Mouse (Mus musculus) central nervous system, embryonic 14 days (tissue): Measurements from ENCODE around the gene Fam222a. TPM values are rescaled to one million over a fixed set of nuclear protein-coding genes. Genes with fewer than 3 reads are reported as not detected.

Experiments
- polyA plus RNA-seq: library from polyadenylated mRNA; depleted of rRNA; stranded (reverse); fragments of >200 nt; gene quantifications from 2 replicates; pipeline ENCODE4 v1.2.3, GENCODE M21; 2012; rRNA removed

Fam222a gene
- polyA plus RNA-seq: 9.7 and 11.7 TPM in 2 replicates

DNA sequence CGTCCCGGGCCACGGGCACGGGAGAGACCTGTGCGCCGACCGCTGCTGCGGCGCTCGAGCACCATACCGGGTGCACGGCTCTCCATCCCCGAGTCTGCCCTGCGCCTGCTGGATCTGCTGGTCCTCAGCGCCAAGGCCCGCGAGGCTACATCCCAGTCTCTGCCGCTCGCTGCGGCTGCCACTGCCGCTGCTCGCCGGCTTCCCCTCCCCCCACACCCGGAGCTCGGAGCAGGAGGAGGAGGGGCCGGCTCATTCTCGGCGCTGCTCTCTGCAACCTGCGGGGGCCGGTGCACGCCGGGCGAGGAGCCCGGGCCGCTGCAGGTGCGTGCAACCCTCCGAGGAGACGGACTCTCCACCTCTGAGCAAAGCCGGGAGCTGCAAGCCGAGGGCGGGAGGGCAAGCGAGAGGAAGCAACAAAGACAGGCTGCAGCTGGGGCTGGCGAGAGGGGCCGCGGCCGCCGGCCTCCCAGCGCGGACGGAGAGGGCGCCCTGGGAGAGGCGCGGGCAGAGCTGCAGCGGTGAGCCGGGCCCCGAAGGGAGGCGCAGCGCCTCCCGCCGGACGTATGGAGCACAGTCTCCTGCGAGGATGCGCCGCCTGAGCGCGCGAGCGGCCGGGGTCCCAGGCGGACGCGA is at the start of gene Fam222a:
Fam222a (plus strand) TSS at position 452 of the 633 bp plus-strand sequence.

DNA sequence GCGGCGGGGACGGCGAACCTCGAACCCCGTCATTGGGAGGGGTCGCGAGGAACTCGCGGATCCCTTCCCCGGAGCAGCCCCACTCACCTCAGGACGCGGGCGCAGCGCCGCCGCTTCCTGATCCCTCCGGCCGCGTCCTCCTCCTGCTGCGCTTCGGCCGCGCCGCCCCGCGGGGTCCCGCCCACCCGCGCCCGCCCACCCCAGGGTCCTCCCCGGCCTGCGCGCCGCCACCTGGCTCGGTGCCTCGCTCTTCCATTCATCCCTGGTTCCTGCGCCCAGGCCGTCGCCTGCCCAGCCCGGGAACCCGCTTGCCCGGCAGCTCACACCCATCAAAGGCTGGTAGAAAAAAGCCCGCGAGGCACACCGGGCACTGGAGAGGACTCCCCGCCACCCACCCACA is 90.4 kb downstream of the Fam222a start, which contains the start of gene Trpv4:
Trpv4 (minus strand) TSS at position 167 of the 400 bp plus-strand sequence.

Other genes with a start within 250 kb of the Fam222a start
- gene Kctd10, start 187.5 kb upstream of the Fam222a start, polyA plus RNA-seq: 89.0 and 92.6 TPM in 2 replicates
- gene Ube3b, start 187.4 kb upstream of the Fam222a start, polyA plus RNA-seq: 49.1 and 49.6 TPM in 2 replicates
- gene Mmab, start 124.0 kb upstream of the Fam222a start, polyA plus RNA-seq: 30.3 and 32.7 TPM in 2 replicates
- gene Mvk, start 123.7 kb upstream of the Fam222a start, polyA plus RNA-seq: 52.2 and 53.9 TPM in 2 replicates
- 1.5 and 9.6 TPM in 2 replicates for gene Trpv4, start 90.4 kb downstream of the Fam222a start, polyA plus RNA-seq
- 24.8 and 31.1 TPM in 2 replicates for gene Gltp, start 123.0 kb downstream of the Fam222a start, polyA plus RNA-seq
- gene Tchp, start 139.7 kb downstream of the Fam222a start, polyA plus RNA-seq: 35.4 and 36.9 TPM in 2 replicates
- gene Ankrd13a, start 206.7 kb downstream of the Fam222a start, polyA plus RNA-seq: 57.2 and 57.7 TPM in 2 replicates
- 54.3 and 57.1 TPM in 2 replicates for gene Git2, start 207.5 kb downstream of the Fam222a start, polyA plus RNA-seq